Mouse (Mus musculus) stomach, embryonic 15.5 days (tissue): ENCODE results near the gene Cd244a. TPM values are rescaled to one million over a fixed set of nuclear protein-coding genes. Genes with fewer than 3 reads are reported as not detected.
A peak's percentile ranks its signal among the peaks of the same experiment; 100 is the strongest.

Experiments
- ATAC-seq: fragments of 200-750 bp; cut with Nextera tagmentation; 2 replicates; pipeline ENCODE4 v1.8.0; 2017; ENCODE audit warnings: low read depth, moderate number of reproducible peaks, moderate TSS enrichment; ENCODE audit not compliant: insufficient read depth, low FRiP score
- H3K27ac ChIP-seq: fragments of 300-500 bp; sonication (generic); 2 replicates; pipeline ENCODE4 v1.5.1; 2015; ENCODE audit warnings: mild to moderate bottlenecking, inconsistent platforms
- H3K27me3 ChIP-seq: fragments of 300-500 bp; sonication (generic); replicated peaks from 2 replicates; pipeline ENCODE4 v1.6.1; 2015; ENCODE audit warnings: inconsistent platforms
- H3K36me3 ChIP-seq: fragments of 300-500 bp; sonication (generic); 2 replicates; pipeline ENCODE4 v1.6.1; 2015; ENCODE audit warnings: inconsistent platforms
- H3K4me1 ChIP-seq: fragments of 300-500 bp; sonication (generic); 2 replicates; pipeline ENCODE4 v1.6.1; 2015; ENCODE audit warnings: inconsistent platforms
- H3K4me2 ChIP-seq: fragments of 300-500 bp; sonication (generic); 2 replicates; pipeline ENCODE4 v1.6.1; 2015; ENCODE audit warnings: mild to moderate bottlenecking, inconsistent platforms
- H3K4me3 ChIP-seq: fragments of 300-500 bp; sonication (generic); replicated peaks from 2 replicates; pipeline ENCODE4 v1.5.1; 2015; ENCODE audit warnings: inconsistent platforms
- H3K9ac ChIP-seq: fragments of 300-500 bp; sonication (generic); 2 replicates; pipeline ENCODE4 v1.6.1; 2015; ENCODE audit warnings: inconsistent platforms
- H3K9me3 ChIP-seq: fragments of 300-500 bp; sonication (generic); 2 replicates; pipeline ENCODE4 v1.6.1; 2016; ENCODE audit warnings: inconsistent platforms
- WGBS: fragments of 180-500 bp; shearing (Covaris S2); methylation state at CpG from one replicate; pipeline ENCODE4 v1.1.7; 2015; 5-methylcytosine and 5-hydroxymethylcytosine counted together
- polyA plus RNA-seq: library from polyadenylated mRNA; unstranded; fragments of >200 nt; fragmentation: Nextera tagmentation; extraction: Ambion mirVana; gene quantifications from 2 replicates; pipeline ENCODE4 v1.2.1, GENCODE M21; 2015

Cd244a gene
- polyA plus RNA-seq: 0.50 and 1.1 TPM in 2 replicates

GRCm38 (mm10) chr1:171558898-171559297, at the start of gene Cd244a:
Gene Cd244a (plus strand): TSS chr1:171559193.
- no peak within 1 kb of the TSS for H3K9ac ChIP-seq
- no peaks in the 10 kb centered on the region for H3K27me3 ChIP-seq
- H3K4me2 ChIP-seq: no peak within 1 kb of the TSS
- 71% methylated on average over 4 of the region's 4 CpGs for WGBS
- ATAC-seq: no peak
- no peaks in the 10 kb centered on the region for H3K36me3 ChIP-seq
- no peaks in the 10 kb centered on the region for H3K9me3 ChIP-seq
- no peaks in the 10 kb centered on the region for H3K4me1 ChIP-seq
- no peak within 1 kb of the TSS for H3K27ac ChIP-seq
- no peak within 1 kb of the TSS for H3K4me3 ChIP-seq

DNA sequence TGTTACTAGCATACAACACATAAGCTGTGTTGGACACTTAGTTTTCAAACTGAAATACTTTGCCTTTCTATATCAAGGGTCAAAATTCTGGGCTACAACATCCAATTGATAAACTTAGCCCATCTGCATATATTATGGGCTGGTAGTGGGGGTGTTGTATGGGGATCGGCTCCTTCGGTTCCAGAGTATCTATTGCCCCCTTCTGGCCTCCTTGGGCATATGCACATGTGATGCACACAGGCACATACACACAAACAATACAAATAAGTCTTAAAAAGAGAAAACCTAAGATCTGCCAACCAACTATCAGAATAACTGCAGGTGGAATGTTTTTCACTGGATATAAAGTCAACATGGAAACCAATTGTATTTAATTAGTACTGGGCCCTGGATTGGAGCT, 45.8 kb upstream of the Cd244a start:
- H3K27me3 ChIP-seq: no peaks in the 10 kb centered on the region
- H3K27ac ChIP-seq: no peak overlapping the region
- H3K4me1 ChIP-seq: no peaks in the 10 kb centered on the region
- H3K4me3 ChIP-seq: no peak overlapping the region
- 86% methylated on average over 2 of the region's 2 CpGs for WGBS
- ATAC-seq: no peak
- H3K36me3 ChIP-seq: no peaks in the 10 kb centered on the region
- no peaks in the 10 kb centered on the region for H3K9me3 ChIP-seq
- no peak overlapping the region for H3K4me2 ChIP-seq
- H3K9ac ChIP-seq: no peak overlapping the region

GRCm38 (mm10) chr1:171513760-171514159, 45.2 kb upstream of the Cd244a start:
- Histone ChIP-seq H3K9me3 (no peaks in the 10 kb centered on the region), H3K4me2 (no peak overlapping the region), H3K36me3 (no peaks in the 10 kb centered on the region), H3K9ac (no peak overlapping the region), H3K27ac (no peak overlapping the region), H3K4me1 (no peaks in the 10 kb centered on the region), H3K27me3 (no peaks in the 10 kb centered on the region), H3K4me3 (no peak overlapping the region)
- peak; percentile 60; the same call in 1 of the 2 replicates for ATAC-seq
- 70% methylated on average over 1 of the region's 1 CpGs for WGBS

- no peaks in the 10 kb centered on the region for H3K4me1 ChIP-seq
- H3K9me3 ChIP-seq: no peaks in the 10 kb centered on the region
- H3K27me3 ChIP-seq: no peaks in the 10 kb centered on the region
- no peak for ATAC-seq
- H3K27ac ChIP-seq: no peak overlapping the region
- 25% methylated on average over 1 of the region's 1 CpGs for WGBS
- no peak overlapping the region for H3K9ac ChIP-seq
- H3K36me3 ChIP-seq: no peaks in the 10 kb centered on the region
- H3K4me2 ChIP-seq: no peak overlapping the region
- H3K4me3 ChIP-seq: no peak overlapping the region
These were observed 44.0 kb upstream of the Cd244a start for GRCm38 (mm10) chr1:171515039-171515438.

DNA sequence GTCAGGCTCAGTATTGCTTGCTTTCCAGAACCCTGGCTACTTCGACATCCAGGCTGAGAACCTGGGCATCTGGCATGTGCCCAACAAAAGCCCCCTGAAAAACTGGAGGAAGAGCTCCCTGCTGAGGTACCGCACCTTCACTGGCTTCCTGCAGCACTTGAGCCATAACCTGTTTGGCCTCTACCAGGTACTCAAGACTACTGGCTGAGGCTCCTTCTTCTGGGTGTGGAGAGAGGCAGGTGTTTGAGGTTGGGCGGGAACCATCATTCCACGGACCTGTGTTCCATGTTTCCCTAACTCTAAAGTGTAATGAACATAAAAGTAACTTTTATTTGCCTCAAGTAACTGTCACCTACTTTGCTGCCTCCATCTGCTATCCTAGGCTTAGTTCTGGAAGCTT, 43.4 kb upstream of the Cd244a start:
- Histone ChIP-seq H3K27ac (no peak overlapping the region), H3K9me3 (no peaks in the 10 kb centered on the region), H3K4me1 (no peaks in the 10 kb centered on the region), H3K27me3 (no peaks in the 10 kb centered on the region), H3K9ac (no peak overlapping the region), H3K4me2 (no peak overlapping the region), H3K4me3 (no peak overlapping the region), H3K36me3 (no peaks in the 10 kb centered on the region)
- 73% methylated on average over 4 of the region's 4 CpGs for WGBS
- ATAC-seq: no peak

DNA sequence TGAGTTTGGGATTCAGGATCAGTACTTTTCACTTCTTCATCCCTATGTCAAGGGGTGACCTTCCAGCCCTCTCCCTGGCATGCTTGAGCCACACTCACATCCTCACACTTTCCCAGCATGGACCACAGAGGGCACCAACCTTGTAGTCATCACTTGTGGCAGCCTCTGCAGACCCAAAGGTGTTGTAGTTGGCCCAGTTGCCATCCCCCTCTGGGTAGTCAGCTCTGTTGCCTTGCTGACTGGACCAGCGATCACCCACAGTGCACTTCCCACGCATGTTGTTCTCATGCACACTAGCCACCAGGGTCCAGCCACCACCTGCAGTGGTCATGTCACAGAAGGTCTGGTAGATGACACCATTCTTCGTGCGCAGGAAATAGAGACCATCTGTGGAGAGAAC, 27.6 kb upstream of the Cd244a start:
- no peaks in the 10 kb centered on the region for H3K27me3 ChIP-seq
- no peaks in the 10 kb centered on the region for H3K9me3 ChIP-seq
- H3K4me3 ChIP-seq: no peak overlapping the region
- no peaks in the 10 kb centered on the region for H3K4me1 ChIP-seq
- no peak for ATAC-seq
- H3K9ac ChIP-seq: no peak overlapping the region
- H3K36me3 ChIP-seq: no peaks in the 10 kb centered on the region
- 92% methylated on average over 4 of the region's 4 CpGs for WGBS
- no peak overlapping the region for H3K27ac ChIP-seq
- no peak overlapping the region for H3K4me2 ChIP-seq

- H3K27me3 ChIP-seq: no peaks in the 10 kb centered on the region
- no peak for ATAC-seq
- 55% methylated on average over 2 of the region's 2 CpGs for WGBS
These were observed 26.2 kb upstream of the Cd244a start for GRCm38 (mm10) chr1:171532830-171533229.

GRCm38 (mm10) chr1:171534557-171534956, 24.4 kb upstream of the Cd244a start:
- no peak overlapping the region for H3K4me2 ChIP-seq
- H3K4me3 ChIP-seq: no peak overlapping the region
- ATAC-seq: no peak
- no peak overlapping the region for H3K9ac ChIP-seq
- no peaks in the 10 kb centered on the region for H3K4me1 ChIP-seq
- no peak overlapping the region for H3K27ac ChIP-seq
- H3K9me3 ChIP-seq: no peaks in the 10 kb centered on the region
- H3K27me3 ChIP-seq: no peaks in the 10 kb centered on the region
- H3K36me3 ChIP-seq: no peaks in the 10 kb centered on the region

More at GRCm38 (mm10) chr1:171532830-171533229, 26.2 kb upstream of the Cd244a start:
- H3K27ac ChIP-seq: no peak overlapping the region
- no peak overlapping the region for H3K9ac ChIP-seq
- H3K36me3 ChIP-seq: no peaks in the 10 kb centered on the region
- no peaks in the 10 kb centered on the region for H3K9me3 ChIP-seq
- H3K4me1 ChIP-seq: no peaks in the 10 kb centered on the region
- no peak overlapping the region for H3K4me2 ChIP-seq
- H3K4me3 ChIP-seq: no peak overlapping the region

GRCm38 (mm10) chr1:171535194-171535593, 23.8 kb upstream of the Cd244a start, which contains the start of gene Itln1:
Gene Itln1 (minus strand): TSS chr1:171535294.
- WGBS: 89% methylated on average over 1 of the region's 1 CpGs
- no peaks in the 10 kb centered on the region for H3K4me1 ChIP-seq
- no peak within 1 kb of the TSS for H3K4me3 ChIP-seq
- no peak within 1 kb of the TSS for H3K9ac ChIP-seq
- H3K9me3 ChIP-seq: no peaks in the 10 kb centered on the region
- no peaks in the 10 kb centered on the region for H3K27me3 ChIP-seq
- ATAC-seq: no peak
- no peak within 1 kb of the TSS for H3K27ac ChIP-seq
- no peak within 1 kb of the TSS for H3K4me2 ChIP-seq
- no peaks in the 10 kb centered on the region for H3K36me3 ChIP-seq

DNA sequence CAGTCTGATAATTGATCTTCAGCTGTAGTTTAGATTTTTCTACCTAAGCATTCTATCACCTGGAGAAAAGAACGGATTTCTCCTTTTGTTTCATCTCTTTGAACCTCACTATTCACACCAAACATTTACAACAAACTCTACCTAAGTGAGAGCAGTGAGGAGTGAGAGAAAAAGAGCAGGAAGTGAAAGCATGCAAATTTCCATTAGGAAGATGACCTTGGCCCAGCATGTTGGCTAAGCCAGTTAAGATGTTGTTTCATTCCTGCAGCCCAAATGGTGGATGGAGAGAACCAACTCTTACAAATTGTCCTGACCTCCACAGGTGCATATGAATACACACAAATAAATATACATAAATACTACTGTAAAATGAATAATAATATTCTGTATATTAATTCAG, 18.3 kb upstream of the Cd244a start:
- no peak for ATAC-seq
- H3K4me3 ChIP-seq: no peak overlapping the region
- no peaks in the 10 kb centered on the region for H3K9me3 ChIP-seq
- WGBS: 85% methylated on average over 1 of the region's 1 CpGs
- H3K27ac ChIP-seq: no peak overlapping the region
- no peak overlapping the region for H3K9ac ChIP-seq
- H3K4me1 ChIP-seq: no peaks in the 10 kb centered on the region
- no peaks in the 10 kb centered on the region for H3K36me3 ChIP-seq
- H3K4me2 ChIP-seq: no peak overlapping the region
- H3K27me3 ChIP-seq: no peaks in the 10 kb centered on the region

- Histone ChIP-seq H3K4me1 (0 out of 2 replicates have a peak, but pooled peaks cover 3% of the 10 kb centered on the region), H3K9me3 (no peaks in the 10 kb centered on the region), H3K4me3 (no peak overlapping the region), H3K36me3 (no peaks in the 10 kb centered on the region), H3K4me2 (no peak overlapping the region), H3K27me3 (no peaks in the 10 kb centered on the region), H3K9ac (no peak overlapping the region), H3K27ac (no peak overlapping the region)
- no peak for ATAC-seq
- 65% methylated on average over 7 of the region's 7 CpGs for WGBS
These were observed 7.7 kb upstream of the Cd244a start for GRCm38 (mm10) chr1:171551326-171551725.

DNA sequence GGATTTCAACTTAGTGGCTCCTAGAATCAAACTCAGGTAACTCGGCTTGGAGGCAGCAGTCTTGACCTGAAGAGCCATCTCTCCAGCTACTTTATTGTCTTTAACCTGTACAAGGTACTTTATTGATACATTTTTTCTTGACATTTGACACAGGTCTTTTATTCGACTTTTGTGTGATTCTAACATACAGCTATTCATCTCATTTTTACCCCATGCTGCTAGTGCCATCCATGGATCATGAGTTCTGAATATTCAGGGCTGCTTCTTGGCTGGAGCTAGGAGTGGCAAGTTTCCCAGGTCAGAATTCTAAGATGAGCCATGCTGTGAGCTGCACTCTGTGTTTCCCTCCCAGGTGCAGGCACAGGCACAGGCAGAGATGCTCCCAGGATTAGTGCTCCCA, 6.8 kb upstream of the Cd244a start:
- Histone ChIP-seq H3K36me3 (no peaks in the 10 kb centered on the region), H3K9me3 (no peaks in the 10 kb centered on the region), H3K27ac (no peak overlapping the region), H3K9ac (no peak overlapping the region), H3K27me3 (no peaks in the 10 kb centered on the region), H3K4me1 (0 out of 2 replicates have a peak, but pooled peaks cover 3% of the 10 kb centered on the region), H3K4me3 (no peak overlapping the region), H3K4me2 (no peak overlapping the region)
- 73% methylated on average over 2 of the region's 2 CpGs for WGBS
- no peak for ATAC-seq
